Mouse (Mus musculus): ENCODE data around the gene Zfp985. TPM values are rescaled to one million over a fixed set of nuclear protein-coding genes. Genes with fewer than 3 reads are reported as not detected.

The Zfp985 gene
- polyA plus RNA-seq (2014; fragmentation: Illumina TruSeq; extraction: RNeasy Lipid Tissue Mini Kit (QIAGEN cat#74804); ENCODE audit: low read depth, low replicate concordance), result 0.24 TPM

GRCm38 (mm10) chr4:147553071-147553470 lies at the start of gene Zfp985:
TSS of gene Zfp985 (plus strand) at chr4:147553277.

GRCm38 (mm10) chr4:147539918-147540317 lies 13.2 kb upstream of the Zfp985 start, which contains the start of gene Gm16503:
TSS of gene Gm16503 (plus strand) at chr4:147540218.

Other genes with a start within 250 kb of the Zfp985 start
- not detected for gene Zfp988, start 247.6 kb upstream of the Zfp985 start, polyA plus RNA-seq (2014; fragmentation: Illumina TruSeq; extraction: RNeasy Lipid Tissue Mini Kit (QIAGEN cat#74804); ENCODE audit: low read depth, low replicate concordance)
- gene Zfp978, start 192.0 kb upstream of the Zfp985 start, polyA plus RNA-seq (2014; fragmentation: Illumina TruSeq; extraction: RNeasy Lipid Tissue Mini Kit (QIAGEN cat#74804); ENCODE audit: low read depth, low replicate concordance), result not detected
- 13.7 TPM for gene Zfp982, start 60.9 kb upstream of the Zfp985 start, polyA plus RNA-seq (2014; fragmentation: Illumina TruSeq; extraction: RNeasy Lipid Tissue Mini Kit (QIAGEN cat#74804); ENCODE audit: low read depth, low replicate concordance)
- 0.36 TPM for gene Gm16503, start 13.1 kb upstream of the Zfp985 start, polyA plus RNA-seq (2014; fragmentation: Illumina TruSeq; extraction: RNeasy Lipid Tissue Mini Kit (QIAGEN cat#74804); ENCODE audit: low read depth, low replicate concordance)
- gene Zfp979, start 89.2 kb downstream of the Zfp985 start, polyA plus RNA-seq (2014; fragmentation: Illumina TruSeq; extraction: RNeasy Lipid Tissue Mini Kit (QIAGEN cat#74804); ENCODE audit: low read depth, low replicate concordance), result 8.2 TPM
- gene Zfp534, start 149.3 kb downstream of the Zfp985 start, polyA plus RNA-seq (2014; fragmentation: Illumina TruSeq; extraction: RNeasy Lipid Tissue Mini Kit (QIAGEN cat#74804); ENCODE audit: low read depth, low replicate concordance), result 0.16 TPM